Mouse (Mus musculus): ENCODE results near the gene Spata17. TPM values are rescaled to one million over a fixed set of nuclear protein-coding genes. Genes with fewer than 3 reads are reported as not detected.

Gene Spata17
- 0.70 and 0.74 TPM in 2 replicates for polyA plus RNA-seq (2012; rRNA removed)

DNA sequence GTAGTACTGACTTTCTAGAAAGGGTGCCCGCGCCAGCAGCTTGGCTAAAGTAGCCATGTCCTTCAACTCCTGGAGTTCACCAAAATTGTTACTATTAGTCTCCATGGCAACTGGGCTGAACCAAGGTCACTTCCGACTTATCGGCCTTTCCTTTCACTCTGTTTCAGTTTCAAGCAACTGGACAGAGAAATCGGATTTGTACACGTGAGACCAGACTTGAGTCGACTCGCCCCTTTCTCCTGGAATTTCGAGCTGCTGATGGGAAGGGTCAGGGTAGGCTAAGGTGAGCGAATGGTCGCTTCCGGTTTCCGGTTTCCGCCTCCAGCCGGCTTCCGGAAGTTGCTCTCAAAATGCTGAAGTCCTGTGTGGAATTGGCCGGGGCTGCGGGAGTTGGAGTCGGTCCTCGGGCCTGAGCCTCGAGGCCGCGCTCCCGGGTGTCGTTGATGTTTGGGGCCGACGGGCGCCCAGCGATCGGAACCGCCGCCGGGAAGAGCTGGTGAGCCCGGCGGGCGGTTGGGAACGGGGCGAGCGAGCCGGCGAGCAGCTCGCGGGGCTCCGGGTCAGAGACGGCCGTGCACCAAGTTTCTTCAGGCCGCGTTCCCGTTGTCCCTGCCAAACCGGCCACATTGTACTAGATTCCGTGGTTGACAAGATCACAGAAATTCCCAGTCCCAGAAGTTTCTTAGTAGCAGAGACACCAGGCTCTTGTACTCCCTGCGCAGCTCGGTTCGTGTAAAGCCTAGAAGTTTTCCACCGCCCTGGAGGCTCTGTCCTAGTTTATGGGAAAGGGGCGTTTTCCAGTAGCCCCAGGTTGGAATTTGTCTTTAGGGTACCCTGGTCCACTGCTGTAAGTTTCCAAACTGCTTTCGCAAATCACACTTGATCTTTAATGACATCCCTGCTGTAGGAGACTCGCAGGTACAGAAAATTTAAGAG, at the start of gene Spata17, which contains the start of gene Gpatch2:
TSS of gene Spata17 (minus strand) at position 285 of the 936 bp plus-strand sequence.
TSS of gene Gpatch2 (plus strand) at position 328 of the 936 bp plus-strand sequence.
- Histone ChIP-seq H3K27me3 (ENCODE audit: control insufficient read depth, insufficient read depth, low read length) (no peaks in the 10 kb centered on the region), H3K4me1 (ENCODE audit: control insufficient read depth, insufficient read depth, low read length) (no peaks in the 10 kb centered on the region), H3K4me3 (replicated peaks; ENCODE audit: insufficient read depth, low read depth, low read length) (peak within 1 kb of the TSS; percentile 96), H3K27ac (ENCODE audit: insufficient read depth, low read length) (peak within 1 kb of the TSS; percentile 77)
- peak; percentile 81 to 84 for DNase-seq
- no peak for TF ChIP-seq CTCF (IDR thresholded peaks at IDR 0.05; ENCODE audit: borderline replicate concordance, insufficient read depth, low read depth, low read length)
- TF ChIP-seq POLR2A (IDR thresholded peaks at IDR 0.05; ENCODE audit: borderline replicate concordance, insufficient read depth, low read length), result peak; percentile 48; the same call in 1 of the 2 replicates
- WGBS, result 1% methylated on average over 58 of the region's 58 CpGs

DNA sequence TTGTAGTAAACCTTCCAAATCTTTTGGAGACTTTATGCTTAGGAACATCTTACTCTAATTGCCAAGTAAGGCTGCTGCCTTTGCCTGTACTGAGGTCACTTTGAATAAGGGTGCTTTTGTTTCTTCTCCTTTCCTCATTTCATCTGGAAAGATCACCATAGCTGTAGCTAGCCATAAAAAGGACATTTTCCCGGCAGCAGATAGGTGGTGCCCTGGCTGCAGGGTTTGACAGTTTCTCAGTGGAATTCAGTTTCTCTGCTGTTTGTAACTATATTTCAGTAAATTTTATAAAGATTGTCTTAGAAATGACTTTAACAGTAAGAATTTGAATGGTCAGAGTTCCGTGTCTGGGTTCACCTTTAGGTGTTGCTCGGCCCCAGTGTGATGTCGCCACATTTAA, 43.5 kb upstream of the Spata17 start:
- Histone ChIP-seq H3K27ac (ENCODE audit: insufficient read depth, low read length) (no peak overlapping the region), H3K4me3 (replicated peaks; ENCODE audit: insufficient read depth, low read depth, low read length) (no peak overlapping the region), H3K27me3 (ENCODE audit: control insufficient read depth, insufficient read depth, low read length) (no peaks in the 10 kb centered on the region), H3K4me1 (ENCODE audit: control insufficient read depth, insufficient read depth, low read length) (no peaks in the 10 kb centered on the region)
- DNase-seq, result no peak
- no peak for TF ChIP-seq POLR2A (IDR thresholded peaks at IDR 0.05; ENCODE audit: borderline replicate concordance, insufficient read depth, low read length)
- TF ChIP-seq CTCF (IDR thresholded peaks at IDR 0.05; ENCODE audit: borderline replicate concordance, insufficient read depth, low read depth, low read length), result peak; percentile 6; the same call in 1 of the 2 replicates
- 76% methylated on average over 4 of the region's 4 CpGs for WGBS

DNA sequence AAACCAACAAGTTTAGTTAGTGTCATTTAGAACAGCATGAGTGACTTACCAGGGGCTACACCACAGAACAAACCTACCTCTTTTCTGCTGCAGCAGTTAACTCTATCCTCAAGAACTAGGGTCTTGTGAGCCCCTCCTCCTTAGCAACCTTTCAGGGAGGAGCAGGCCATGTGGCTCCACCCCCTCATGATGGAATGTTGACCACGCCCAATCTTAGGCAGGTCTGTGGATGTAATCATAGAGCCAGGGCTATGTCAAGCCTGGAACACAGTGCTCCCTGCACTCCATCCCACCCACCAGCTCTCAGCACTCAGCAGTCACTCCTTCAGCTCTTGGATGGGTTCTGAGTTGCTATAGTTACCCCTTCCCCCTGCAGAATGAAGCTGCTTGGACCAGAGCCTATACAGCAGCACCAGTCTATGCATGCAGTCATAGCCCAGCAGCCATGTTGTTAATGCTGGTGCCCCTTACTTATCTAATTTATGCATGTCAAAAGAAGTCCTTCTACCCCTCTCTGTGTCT, 35.5 kb upstream of the Spata17 start:
- TF ChIP-seq POLR2A (IDR thresholded peaks at IDR 0.05; ENCODE audit: borderline replicate concordance, insufficient read depth, low read length), result no peak
- TF ChIP-seq CTCF (IDR thresholded peaks at IDR 0.05; ENCODE audit: borderline replicate concordance, insufficient read depth, low read depth, low read length), result no peak
- no peak for DNase-seq
- Histone ChIP-seq H3K27ac (ENCODE audit: insufficient read depth, low read length) (no peak overlapping the region), H3K4me3 (replicated peaks; ENCODE audit: insufficient read depth, low read depth, low read length) (no peak overlapping the region), H3K4me1 (ENCODE audit: control insufficient read depth, insufficient read depth, low read length) (no peaks in the 10 kb centered on the region; the same call in 1 of the 2 replicates), H3K27me3 (ENCODE audit: control insufficient read depth, insufficient read depth, low read length) (no peaks in the 10 kb centered on the region)
- 85% methylated on average over 1 of the region's 1 CpGs for WGBS

DNA sequence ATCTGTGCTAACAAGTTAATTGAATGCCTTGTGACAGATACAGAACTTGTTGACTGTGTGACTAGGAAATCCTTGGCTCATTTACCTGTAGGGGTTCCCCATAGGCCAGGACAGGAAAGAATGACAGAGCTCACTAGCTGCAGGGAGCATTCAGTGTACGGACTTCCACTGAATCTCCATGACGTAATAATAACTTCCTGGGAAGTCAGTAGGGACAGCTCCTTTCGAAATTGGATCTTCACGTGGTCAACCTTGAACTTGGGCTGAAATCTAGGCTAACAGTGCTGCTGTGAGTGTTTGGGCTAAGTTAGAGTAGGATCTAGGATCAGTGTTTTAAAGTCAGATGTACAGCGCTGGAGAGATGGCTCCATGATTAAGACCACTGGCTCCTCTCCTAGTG, 29.5 kb upstream of the Spata17 start:
- WGBS, result 79% methylated on average over 5 of the region's 5 CpGs
- H3K4me3 ChIP-seq (replicated peaks; ENCODE audit: insufficient read depth, low read depth, low read length), result no peak overlapping the region
- H3K27me3 ChIP-seq (ENCODE audit: control insufficient read depth, insufficient read depth, low read length), result no peaks in the 10 kb centered on the region
- no peak overlapping the region for H3K27ac ChIP-seq (ENCODE audit: insufficient read depth, low read length)
- TF ChIP-seq CTCF (IDR thresholded peaks at IDR 0.05; ENCODE audit: borderline replicate concordance, insufficient read depth, low read depth, low read length) (no peak), POLR2A (IDR thresholded peaks at IDR 0.05; ENCODE audit: borderline replicate concordance, insufficient read depth, low read length) (no peak)
- DNase-seq, result no peak
- H3K4me1 ChIP-seq (ENCODE audit: control insufficient read depth, insufficient read depth, low read length), result no peaks in the 10 kb centered on the region

DNA sequence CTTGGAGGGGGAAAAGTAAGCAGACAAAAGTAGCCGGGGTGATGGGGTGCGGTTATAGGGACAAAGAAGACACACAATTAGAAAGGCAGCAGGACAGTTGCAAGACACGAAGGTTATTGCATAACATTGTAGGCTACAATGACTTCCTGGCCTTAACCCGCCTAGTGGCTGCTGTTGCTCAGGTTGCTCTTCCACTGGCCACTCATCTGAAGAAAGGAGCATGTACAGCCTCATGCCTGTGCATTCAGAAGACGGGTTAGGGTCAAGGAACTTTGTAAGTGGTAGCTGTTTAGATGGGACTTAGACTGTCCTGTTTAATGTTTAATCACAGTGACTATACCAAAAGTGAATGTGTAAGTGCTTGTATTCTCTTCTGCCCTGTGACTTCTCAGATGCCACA, 26.1 kb upstream of the Spata17 start:
- DNase-seq, result no peak
- no peaks in the 10 kb centered on the region for H3K4me1 ChIP-seq (ENCODE audit: control insufficient read depth, insufficient read depth, low read length)
- WGBS, result 93% methylated on average over 5 of the region's 5 CpGs
- H3K4me3 ChIP-seq (replicated peaks; ENCODE audit: insufficient read depth, low read depth, low read length), result no peak overlapping the region
- no peak overlapping the region for H3K27ac ChIP-seq (ENCODE audit: insufficient read depth, low read length)
- H3K27me3 ChIP-seq (ENCODE audit: control insufficient read depth, insufficient read depth, low read length), result no peaks in the 10 kb centered on the region
- TF ChIP-seq POLR2A (IDR thresholded peaks at IDR 0.05; ENCODE audit: borderline replicate concordance, insufficient read depth, low read length) (no peak), CTCF (IDR thresholded peaks at IDR 0.05; ENCODE audit: borderline replicate concordance, insufficient read depth, low read depth, low read length) (no peak)

DNA sequence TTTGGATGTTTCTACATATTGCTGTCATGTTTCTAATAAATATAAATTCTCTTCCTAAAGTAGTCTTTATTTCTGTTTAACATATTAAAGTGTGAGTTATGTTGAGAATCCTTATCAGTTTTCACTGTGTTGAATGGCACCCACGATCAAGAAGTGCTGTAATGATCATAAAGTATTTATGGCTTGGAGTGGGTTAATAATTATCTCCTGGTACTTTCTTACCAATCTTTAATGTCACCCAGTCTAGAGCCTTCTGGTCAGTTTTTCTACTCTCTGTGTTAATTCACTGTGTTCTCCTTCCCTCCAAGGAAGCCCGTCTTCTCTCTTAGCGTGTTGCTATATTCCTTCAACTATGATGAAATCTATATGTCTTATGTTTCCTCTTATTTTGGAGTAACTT, 25.0 kb upstream of the Spata17 start:
- no peak overlapping the region for H3K27ac ChIP-seq (ENCODE audit: insufficient read depth, low read length)
- DNase-seq, result no peak
- no peaks in the 10 kb centered on the region for H3K27me3 ChIP-seq (ENCODE audit: control insufficient read depth, insufficient read depth, low read length)
- TF ChIP-seq POLR2A (IDR thresholded peaks at IDR 0.05; ENCODE audit: borderline replicate concordance, insufficient read depth, low read length), result no peak
- 99% methylated on average over 3 of the region's 3 CpGs for WGBS
- H3K4me3 ChIP-seq (replicated peaks; ENCODE audit: insufficient read depth, low read depth, low read length), result no peak overlapping the region
- H3K4me1 ChIP-seq (ENCODE audit: control insufficient read depth, insufficient read depth, low read length), result no peaks in the 10 kb centered on the region

DNA sequence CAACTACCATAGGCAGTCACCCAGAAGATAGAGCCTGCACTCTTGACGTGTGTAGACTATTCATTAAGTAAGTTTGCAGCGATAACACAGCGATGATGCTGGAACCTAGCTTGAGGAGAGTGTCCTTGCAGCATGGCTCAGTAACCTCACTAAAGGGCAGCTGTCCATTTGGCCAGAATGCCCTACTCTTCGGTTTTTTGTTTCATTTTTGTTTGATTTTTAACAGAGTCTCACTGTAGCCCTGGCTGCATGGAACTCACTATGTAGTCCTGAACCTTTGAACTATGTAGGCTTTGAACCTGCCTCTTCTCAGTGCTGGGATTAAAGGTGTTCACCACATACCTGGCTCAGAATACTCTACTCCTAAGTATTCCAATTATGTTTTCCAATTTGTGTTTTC, 22.8 kb upstream of the Spata17 start:
- Histone ChIP-seq H3K27me3 (ENCODE audit: control insufficient read depth, insufficient read depth, low read length) (no peaks in the 10 kb centered on the region), H3K4me1 (ENCODE audit: control insufficient read depth, insufficient read depth, low read length) (peaks cover 4% of the 10 kb centered on the region), H3K27ac (ENCODE audit: insufficient read depth, low read length) (no peak overlapping the region), H3K4me3 (replicated peaks; ENCODE audit: insufficient read depth, low read depth, low read length) (no peak overlapping the region)
- 72% methylated on average over 4 of the region's 4 CpGs for WGBS
- DNase-seq, result no peak
- TF ChIP-seq CTCF (IDR thresholded peaks at IDR 0.05; ENCODE audit: borderline replicate concordance, insufficient read depth, low read depth, low read length) (no peak), POLR2A (IDR thresholded peaks at IDR 0.05; ENCODE audit: borderline replicate concordance, insufficient read depth, low read length) (no peak)

DNA sequence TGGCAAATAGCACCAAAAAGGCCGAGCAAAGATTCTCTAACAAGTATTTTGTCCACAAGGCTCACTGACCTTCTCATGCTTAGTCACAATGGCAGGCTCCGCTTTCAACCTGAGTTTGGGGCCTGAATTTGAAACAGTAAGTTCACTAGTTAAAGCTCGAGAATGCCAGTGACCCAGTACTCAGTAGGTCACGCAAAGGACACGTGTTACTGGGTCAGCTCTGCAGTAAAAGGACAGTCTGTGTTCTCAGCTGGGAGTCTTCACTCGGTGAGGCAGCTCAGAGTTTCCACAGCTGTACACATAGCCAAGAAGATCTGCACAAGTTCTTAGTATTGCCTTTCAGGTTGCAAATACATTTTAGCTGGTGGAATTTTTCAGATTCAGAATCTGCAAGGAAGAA, 21.0 kb upstream of the Spata17 start:
- Histone ChIP-seq H3K4me3 (replicated peaks; ENCODE audit: insufficient read depth, low read depth, low read length) (no peak overlapping the region), H3K4me1 (ENCODE audit: control insufficient read depth, insufficient read depth, low read length) (peaks cover 6% of the 10 kb centered on the region), H3K27ac (ENCODE audit: insufficient read depth, low read length) (no peak overlapping the region), H3K27me3 (ENCODE audit: control insufficient read depth, insufficient read depth, low read length) (no peaks in the 10 kb centered on the region)
- DNase-seq, result no peak
- WGBS, result 80% methylated on average over 6 of the region's 6 CpGs
- no peak for TF ChIP-seq POLR2A (IDR thresholded peaks at IDR 0.05; ENCODE audit: borderline replicate concordance, insufficient read depth, low read length)
- TF ChIP-seq CTCF (IDR thresholded peaks at IDR 0.05; ENCODE audit: borderline replicate concordance, insufficient read depth, low read depth, low read length), result no peak

Measured in cerebellum, adult 2 months (tissue).